Mouse (Mus musculus) frontal cortex, postnatal 14 days (tissue): ENCODE results near the gene Nans.
A peak's percentile ranks its signal among the peaks of the same experiment; 100 is the strongest.

Experiments used
- DNase-seq, 2 experiments: peaks; one replicate each; pipeline ENCODE4 v3.0.0; 2022; ENCODE audit warnings: low spot score in 2 of 2

Nans gene

DNA sequence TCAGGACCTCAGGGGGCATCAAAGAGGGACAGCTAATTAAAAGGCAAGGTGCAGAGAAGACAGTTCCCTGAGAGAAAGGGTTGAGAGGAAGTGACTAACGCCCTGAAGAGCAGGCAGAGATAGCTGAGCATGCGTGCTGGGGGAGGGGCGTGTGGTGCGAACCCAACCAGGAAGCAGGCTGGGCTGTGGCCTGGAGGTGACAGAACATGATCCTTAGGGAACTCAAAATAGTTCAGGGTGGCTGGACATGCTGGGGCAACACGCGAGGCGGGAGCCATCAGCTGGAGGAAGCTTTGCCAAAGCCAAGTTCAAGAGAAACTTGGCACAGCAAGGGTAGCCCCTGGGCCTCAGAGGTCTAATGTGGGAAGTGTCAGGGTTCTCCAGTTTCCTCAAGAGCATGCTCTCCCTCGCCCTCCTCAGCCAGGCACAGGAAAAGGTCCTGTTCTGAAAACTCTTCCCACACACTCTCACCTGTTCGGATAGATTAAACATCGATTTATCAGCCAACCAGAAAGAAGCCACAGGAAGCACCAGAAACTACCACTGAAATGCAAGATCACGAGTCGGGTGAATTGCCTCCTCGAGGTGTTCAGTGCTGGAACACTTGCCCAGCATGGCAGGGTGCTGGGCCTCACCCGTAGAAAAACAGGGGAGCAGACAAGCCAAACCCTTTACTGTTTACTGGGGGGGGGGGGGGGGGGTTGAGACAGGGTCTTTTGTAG, 3.2 kb upstream of the Nans start:
- DNase-seq = peak; percentile 32 to 54

- peak; percentile 29 to 54 for DNase-seq
Measured at GRCm38 (mm10) chr4:46487348-46487747, 1.7 kb upstream of the Nans start.

GRCm38 (mm10) chr4:46493071-46493470, 4.0 kb downstream of the Nans start:
- no peak for DNase-seq

DNA sequence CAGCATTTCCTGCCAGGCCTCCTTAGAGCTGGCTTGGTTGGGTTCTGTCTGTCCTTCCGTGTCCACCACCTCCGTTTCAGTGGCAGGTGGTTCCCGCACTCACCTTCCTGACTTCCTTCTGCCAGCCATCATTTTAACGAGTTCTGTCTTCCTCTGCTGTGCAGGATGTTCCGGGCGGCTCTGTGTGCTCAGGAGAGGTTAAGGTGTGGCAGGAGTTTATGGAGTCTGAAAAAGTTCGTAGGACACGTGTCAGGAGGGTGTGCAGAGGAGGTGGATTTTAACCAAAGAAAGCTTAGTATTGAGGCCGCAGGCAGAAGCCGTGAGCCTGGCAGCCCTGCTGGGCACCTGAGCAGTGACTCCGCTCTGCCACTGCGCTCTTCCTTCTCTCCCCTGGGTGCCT, 6.5 kb downstream of the Nans start:
- no peak for DNase-seq

- peak in 1 of 2 experiments; percentile 60 for DNase-seq
Measured at GRCm38 (mm10) chr4:46497286-46497892, 8.3 kb downstream of the Nans start.

- DNase-seq = no peak
Measured at GRCm38 (mm10) chr4:46498511-46498910, 9.5 kb downstream of the Nans start.

DNA sequence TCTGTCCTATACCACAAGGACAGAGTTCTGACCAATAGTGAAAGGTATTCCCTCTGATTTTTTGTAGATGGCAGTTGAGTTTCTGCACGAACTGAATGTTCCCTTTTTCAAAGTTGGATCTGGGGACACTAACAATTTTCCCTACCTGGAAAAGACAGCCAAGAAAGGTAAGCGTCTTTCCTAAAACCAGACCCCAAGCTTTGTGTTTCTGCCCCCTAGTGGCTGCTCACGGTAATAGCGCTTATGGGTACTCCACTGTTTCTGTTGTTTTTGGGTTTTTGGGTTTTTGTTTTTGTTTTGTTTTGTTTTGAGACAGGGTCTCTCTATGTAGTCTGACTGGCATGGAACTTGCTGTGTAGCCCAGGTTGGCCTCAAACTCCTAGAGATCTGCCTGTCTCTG, 9.9 kb downstream of the Nans start:
- DNase-seq = no peak

DNA sequence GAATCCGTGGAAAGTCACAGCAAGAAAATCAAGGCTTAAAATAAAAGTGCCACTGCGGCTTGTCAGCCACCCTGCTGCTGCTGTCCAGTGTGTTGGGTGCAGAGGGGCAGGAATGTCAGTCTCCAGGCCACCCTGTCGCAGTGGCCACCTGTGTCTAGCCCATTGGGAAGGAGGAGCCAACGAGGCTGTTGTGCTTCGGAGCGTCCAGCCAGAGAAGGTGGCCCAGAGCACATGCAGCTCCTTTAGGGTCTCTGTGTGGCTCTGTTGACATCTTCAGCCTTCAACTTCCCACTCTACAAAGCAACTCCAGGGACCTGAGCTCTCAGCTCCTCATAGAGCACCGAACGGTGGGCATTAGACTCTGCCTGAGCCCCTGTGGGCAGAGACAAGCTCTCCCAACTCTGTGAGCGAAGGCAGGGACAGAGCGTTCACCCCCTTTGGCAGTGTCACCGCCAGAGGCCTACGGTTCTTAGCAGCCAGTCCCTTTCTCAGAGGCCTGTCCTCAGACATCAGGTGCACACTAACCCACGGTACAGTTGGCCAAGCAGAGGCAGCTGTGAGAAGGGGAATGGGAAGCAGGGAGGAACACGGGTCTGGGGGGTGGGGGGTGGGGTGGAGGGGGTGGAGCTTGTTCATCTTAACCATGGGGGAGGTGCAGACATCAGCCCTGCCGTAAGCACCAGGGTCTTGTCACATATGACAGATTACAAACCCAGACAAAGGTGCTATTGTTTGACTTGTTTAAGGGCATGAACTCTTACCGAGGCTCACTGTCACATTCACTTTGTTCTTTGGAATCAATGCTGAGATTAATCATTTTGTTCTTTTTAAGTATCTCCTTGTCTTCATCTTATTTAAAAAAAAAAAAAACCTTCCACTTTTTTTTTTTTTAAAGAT, 13.8 kb downstream of the Nans start:
- no peak for DNase-seq

GRCm38 (mm10) chr4:46503881-46504280, 14.8 kb downstream of the Nans start:
- no peak for DNase-seq

- no peak for DNase-seq
Measured at GRCm38 (mm10) chr4:46505361-46506057, 16.5 kb downstream of the Nans start.

- DNase-seq = peak; percentile 89 to 93
Measured at GRCm38 (mm10) chr4:46506801-46507610, 18.0 kb downstream of the Nans start.

DNA sequence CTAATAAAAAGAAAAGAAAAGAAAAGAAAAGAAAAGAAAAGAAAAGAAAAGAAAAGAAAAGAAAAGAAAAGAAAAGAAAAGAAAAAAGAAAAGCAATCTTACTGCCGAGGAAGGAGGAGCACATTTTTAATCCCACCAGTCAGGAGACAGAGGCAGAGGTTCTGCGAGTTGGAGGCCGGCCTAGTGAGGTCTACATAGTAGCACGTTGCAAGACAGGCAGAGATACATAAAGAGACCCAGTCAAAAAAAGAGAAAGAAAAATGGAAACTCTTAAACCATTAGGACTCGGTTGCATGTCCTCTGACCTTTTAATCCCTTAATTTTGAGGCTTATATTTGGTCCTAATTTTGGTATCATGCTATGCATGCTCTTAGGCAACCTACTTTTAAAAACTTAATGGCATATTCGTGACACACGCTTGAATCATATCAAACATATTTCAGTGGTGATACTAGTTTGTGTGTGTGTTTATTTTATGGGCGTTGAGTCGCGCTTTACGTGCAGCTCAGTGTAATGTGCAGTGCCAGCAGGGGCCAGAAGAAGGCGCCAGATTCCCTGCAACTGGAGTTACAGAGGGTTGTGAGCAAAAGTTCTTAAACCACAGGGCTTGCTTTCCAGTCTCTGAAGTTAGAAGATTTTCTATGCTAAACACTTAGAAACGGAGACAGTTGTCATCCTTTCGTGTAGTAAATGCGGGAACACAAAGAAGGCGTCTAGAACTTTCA, 18.9 kb downstream of the Nans start:
- DNase-seq = peak; percentile 47 to 70

DNA sequence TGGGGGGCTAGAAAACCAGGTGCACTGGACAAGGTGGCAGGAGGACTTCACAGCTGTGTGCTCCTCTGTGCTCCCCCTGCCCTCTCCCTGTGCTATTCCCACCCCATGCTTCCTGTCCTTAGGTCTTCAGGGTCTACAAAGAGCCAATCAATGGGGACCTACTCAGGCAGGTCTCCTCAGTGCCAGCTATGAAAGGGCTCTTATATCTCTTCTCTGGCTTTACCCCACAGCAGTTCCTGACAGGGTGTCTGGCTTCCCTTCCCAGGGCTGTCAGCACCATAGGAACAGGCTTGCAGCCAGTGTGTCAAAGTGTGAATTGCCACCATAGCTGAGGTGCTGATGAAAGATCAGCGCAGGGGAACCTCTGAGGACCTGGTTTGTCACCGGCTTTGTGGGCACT, 31.4 kb downstream of the Nans start:
- no peak for DNase-seq

DNA sequence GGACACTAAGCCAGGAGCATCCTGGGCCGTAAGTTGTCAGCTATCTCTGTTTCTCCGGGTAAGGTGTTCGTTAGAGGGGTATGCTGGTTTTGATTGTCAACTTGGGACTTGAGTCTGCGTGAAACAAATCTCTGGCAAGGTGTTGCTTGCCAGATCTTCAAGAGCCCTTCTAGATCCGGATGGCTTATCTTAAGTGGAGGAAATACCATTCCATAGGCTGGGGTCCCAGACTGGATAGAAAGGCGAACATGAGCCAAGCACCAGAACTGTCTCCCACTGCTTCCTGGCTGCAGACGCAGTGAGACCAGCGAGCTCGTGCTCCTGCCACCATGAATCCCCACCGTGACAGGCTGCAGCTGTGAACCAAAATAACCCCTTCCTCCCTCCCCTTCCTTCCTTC, 32.4 kb downstream of the Nans start:
- DNase-seq = no peak

DNA sequence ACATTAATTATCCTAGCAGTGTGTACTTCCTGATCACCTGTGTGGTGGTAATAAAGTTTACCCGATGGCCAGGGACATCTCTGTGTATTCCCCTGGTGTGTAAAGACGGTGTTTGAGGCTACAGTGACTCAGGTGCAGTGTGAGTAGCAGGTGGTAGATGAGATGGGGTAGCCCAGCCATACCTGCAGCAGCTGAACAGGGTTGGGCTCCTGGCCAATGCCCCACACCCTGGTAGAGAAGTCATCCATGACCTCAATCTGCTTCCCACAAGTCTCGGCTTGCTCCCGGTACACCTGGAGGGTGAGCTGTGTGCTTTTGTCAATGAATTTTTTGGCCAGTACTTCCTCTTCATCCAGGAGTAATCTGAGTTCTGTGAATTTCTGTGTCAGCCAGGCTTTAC, 34.3 kb downstream of the Nans start:
- no peak for DNase-seq

- DNase-seq = no peak
Measured at GRCm38 (mm10) chr4:46526226-46526625, 37.2 kb downstream of the Nans start.

DNA sequence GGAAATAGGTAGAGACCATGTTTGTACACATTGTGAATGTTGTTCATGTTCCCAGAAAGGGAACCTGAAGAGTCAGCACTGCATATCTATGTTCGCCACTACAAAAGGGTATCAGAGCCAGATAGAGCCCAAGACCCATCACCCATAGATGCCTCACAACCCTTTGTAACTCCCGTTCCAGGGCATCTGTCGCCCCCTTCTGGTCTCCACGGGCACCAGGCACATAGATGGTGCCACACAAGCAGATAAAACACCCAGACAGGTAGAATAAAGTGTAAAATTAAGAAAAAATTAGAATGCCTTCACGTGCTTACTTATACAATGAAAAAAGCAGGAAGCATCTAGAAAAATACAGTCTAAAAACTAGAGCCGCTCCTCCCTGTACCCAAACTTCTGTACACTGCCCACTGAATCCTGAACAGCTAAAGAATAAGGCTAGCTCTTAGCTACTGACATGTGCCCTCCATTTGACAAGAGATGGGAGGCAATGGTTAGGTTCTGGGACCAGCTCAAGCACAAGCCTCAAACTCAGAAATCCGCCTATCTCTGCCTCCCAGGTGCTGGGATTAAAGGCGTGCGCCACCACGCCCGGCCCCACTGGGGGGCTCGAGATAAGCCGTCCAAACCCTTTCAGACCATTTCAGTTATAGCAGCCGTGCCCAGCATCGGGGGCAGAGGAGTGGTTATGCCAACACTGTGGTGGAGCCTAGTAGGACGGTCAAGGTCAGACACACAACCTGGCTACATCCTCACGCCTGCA, 37.9 kb downstream of the Nans start:
- DNase-seq = no peak

DNA sequence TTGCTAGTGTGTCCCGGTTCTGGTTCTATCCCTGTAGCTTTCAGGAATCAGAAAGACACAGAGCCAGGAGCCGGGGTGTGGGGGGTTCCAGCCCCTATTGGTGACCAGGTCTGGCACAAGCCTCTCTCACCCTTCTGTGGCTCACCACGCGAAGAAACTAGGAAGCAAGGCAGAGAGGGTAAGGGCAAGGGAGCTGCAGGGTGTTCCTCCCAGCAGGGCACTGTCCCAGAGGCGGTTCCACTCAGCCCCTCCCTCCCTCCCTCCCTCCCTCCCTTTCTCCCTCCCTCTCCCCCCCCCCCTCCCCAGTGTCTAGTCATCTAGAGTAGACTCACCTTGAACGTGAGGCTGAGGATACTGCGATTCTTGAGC, 38.5 kb downstream of the Nans start:
- no peak for DNase-seq

DNA sequence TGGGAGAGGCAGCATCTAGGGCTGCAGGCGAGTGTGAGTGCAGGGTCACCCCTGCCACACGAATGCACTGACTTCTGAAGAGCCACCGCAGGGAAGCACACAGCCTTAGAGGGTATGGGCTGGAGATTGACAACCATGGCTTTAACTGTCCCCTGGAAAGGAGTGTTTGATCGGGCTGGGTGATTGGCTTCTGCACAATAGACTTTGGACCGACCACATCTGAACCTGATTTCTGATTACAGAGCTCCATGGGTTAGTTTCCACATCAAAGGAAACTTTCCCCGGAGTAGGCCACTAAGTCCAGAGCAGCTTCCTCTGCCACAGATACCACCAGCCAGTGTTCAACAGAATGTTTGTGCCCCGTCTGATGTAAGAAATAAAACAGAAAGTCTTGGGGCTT, 40.7 kb downstream of the Nans start:
- no peak for DNase-seq

DNA sequence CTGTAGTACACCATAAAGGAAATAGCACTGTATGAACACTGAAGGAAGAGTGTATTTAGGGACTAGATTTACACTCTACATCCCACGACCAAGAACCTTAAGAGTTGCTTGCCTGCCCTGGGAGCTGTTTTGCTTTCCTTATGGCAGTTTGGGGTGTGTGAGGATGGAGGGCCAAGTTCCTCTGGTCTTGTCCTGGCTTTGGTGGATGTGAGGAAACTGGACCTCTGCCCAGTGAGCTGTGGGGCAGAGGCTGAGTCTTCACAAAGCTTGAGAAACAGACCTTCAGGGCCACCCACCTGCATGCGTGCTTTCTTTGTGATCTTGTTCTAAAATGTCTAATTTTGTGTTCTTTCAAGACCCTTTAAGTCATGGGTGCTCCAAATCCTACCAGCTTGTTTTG, 43.5 kb downstream of the Nans start:
- no peak for DNase-seq
